Mouse (Mus musculus) megakaryocyte-erythroid progenitor cell, adult 5-6 weeks (primary cell): Measurements from ENCODE around the gene Gm49673. TPM values are rescaled to one million over a fixed set of nuclear protein-coding genes. Genes with fewer than 3 reads are reported as not detected.
"Not testable (repeated sequence)": the region's sequence is repeated elsewhere in the genome, so short reads cannot be mapped to it uniquely, and the experiment has no call there.

Source experiments
- ATAC-seq: replicated peaks from 2 replicates; pipeline ENCODE4 v1.8.0; 2016; ENCODE audit warnings: mild to moderate bottlenecking, inconsistent platforms; ENCODE audit not compliant: severe bottlenecking, poor library complexity, low FRiP score, low TSS enrichment
- total RNA-seq, 2 experiments: library from RNA; stranded (forward) in 1 of 2; stranded (reverse) in 1 of 2; fragments of 200-1000, 215-1000 nt in 1 of 2; fragments of >200 nt in 1 of 2; fragmentation: Nextera tagmentation in 1 of 2; gene quantifications; 2 replicates each; pipeline ENCODE4 v1.2.3; 2014 to 2017

Gene Gm49673
- total RNA-seq (2014; fragmentation: Nextera tagmentation) (not detected in 2 replicates), total RNA-seq (2017) (not detected in 2 replicates)

DNA sequence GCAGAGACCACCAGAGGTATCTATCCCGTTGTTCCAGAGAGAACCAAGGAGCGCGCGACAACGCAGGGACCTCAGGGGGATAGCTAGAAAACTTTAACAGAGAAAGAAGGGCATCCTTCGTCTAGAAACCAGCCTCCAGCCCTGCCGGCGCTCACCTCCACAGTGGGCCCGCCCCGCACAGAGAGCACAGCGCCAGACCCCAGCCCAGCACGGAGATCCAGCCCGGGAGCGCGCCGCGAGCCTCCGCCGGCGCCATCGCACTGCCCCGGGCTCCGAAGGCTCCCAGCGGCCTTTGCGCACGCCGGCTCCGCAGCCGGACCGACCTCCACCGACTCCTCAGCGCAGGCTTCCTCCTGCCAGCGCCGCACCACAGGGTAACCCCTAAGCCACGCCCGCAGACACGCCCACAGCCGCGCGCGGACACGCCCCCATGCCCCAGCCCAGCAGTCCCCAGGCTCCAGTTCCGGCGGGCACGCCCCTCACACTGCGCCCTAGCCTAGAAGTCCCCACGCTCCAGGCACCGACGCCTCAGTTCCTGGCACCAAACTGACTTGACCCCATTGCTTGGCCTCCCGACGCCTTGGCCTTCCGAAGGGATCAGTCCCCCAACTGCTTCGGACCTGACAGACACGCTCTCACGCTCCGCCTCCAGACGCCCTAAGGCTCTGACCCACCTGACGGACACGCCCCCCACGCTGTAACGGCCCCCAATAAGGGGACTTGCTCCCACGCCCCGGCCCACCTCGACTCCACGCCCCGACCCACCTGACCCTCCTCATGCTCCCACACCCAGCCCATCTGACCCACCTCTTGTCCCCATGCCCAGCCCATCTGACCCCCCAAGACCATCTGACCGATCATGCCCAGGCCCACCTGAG lies at the start of gene Gm49673, which contains the start of gene Rnaset2a:
Gene Gm49673, minus strand, starts transcription at position 350 of the 878 bp plus-strand sequence.
Gene Rnaset2a, minus strand, starts transcription at position 659 of the 878 bp plus-strand sequence.
- ATAC-seq = peak; percentile 95

DNA sequence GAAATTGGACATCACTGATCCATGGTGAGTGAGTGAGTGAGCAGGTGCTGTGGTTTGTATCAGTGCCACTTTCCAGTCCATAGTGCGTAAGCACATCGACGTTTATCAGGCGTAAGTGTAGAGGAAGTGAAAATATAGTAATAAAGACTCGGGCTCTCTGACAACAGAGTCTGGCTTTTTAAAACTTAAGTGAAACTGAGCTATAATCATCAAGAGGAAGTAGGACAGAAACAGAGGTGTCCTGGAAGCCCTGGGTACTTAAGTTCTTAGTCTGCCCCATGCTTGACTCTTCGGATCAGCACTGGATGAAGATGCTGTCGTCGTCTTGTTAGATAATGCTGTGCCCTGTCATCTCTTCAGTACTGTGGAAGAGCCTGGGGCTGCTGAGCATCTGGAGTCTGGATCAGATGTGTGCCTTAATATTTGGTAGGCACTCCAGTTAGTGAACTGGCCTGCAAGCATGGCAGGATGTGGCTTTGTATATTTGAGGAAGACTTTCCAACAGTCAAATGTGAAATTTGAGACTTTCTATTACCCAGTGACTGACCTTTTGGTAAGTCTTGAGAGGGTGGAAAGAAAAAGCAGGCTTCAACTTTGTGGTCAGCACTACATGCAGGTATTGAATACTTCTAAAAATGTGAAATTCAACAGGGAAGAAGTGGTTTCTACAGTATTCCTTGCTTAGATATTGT lies 48.2 kb upstream of the Gm49673 start:
- no peak for ATAC-seq

- no peak for ATAC-seq
These were observed 46.1 kb upstream of the Gm49673 start for GRCm38 (mm10) chr17:8193678-8194077.

DNA sequence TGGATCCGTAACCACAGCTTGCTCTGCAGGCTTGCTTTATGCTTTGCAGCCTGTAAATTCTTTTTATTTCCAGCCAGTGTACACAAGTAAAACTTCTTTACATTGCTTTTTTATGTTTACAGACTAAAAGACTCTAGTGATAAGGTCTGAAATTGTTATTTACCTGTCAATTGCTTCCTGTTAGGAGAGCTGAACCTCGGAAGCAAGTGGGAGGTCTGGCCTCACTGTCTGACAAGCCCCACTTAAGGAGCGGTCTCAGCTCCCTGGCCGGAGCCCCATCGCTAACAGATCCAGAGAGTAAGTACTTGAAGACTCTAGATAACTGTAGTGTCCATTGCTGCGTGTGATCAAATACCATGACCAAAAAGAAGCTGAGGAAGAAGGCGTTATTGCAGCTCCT lies 36.6 kb upstream of the Gm49673 start:
- no peak for ATAC-seq

GRCm38 (mm10) chr17:8183815-8184214 lies 36.2 kb upstream of the Gm49673 start:
- no peak for ATAC-seq

GRCm38 (mm10) chr17:8177090-8177489 lies 29.5 kb upstream of the Gm49673 start:
- no peak for ATAC-seq

- no peak for ATAC-seq
These were observed 23.5 kb upstream of the Gm49673 start for GRCm38 (mm10) chr17:8171081-8171480.

DNA sequence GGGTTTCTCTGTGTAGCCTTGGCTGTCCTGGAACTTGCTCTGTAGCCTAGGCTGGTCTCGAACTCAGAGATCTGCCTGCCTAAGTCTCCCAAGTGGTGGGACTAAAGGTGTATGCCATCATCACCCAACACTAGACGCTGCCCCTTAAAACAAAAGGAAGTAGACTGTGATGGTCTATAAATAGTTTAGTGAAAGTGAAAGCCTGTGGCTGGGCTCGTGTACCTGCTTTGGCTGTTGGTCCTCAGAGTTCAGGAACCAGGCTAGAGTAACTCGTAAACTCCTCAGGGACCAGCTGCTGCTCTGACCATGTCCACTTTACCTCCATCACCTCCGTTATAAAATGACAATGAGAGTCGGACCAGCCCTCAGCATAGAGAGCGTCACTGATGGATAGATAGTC lies 22.7 kb upstream of the Gm49673 start:
- no peak for ATAC-seq

GRCm38 (mm10) chr17:8167436-8167835 lies 19.8 kb upstream of the Gm49673 start:
- ATAC-seq = not testable (repeated sequence)

DNA sequence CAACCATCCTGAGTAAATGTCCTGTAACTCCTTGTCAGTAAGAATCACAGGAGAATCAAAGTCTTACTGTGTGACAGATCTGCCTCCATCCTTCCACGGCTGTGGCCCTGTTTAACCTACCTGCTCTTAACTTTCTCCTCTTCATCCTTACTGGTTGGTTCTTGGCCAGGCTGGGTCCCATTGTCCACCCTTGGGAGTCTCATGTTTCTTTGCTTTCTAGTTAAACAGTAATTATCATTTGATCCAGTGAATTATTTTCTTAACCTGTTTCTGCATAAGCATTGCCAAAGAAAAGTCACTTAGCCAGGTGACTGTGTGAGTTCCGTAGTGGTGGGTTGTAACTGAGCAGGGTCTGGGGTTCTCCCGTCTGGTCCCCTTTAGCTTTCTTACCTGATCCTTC lies 18.9 kb upstream of the Gm49673 start:
- not testable (repeated sequence) for ATAC-seq

- ATAC-seq = not testable (repeated sequence)
These were observed 18.4 kb upstream of the Gm49673 start for GRCm38 (mm10) chr17:8165977-8166376.

- ATAC-seq = not testable (repeated sequence)
These were observed 18.0 kb upstream of the Gm49673 start for GRCm38 (mm10) chr17:8165608-8165945.

GRCm38 (mm10) chr17:8164701-8165607 lies 17.4 kb upstream of the Gm49673 start, which contains the start of gene Fgfr1op:
Gene Fgfr1op, plus strand, starts transcription at chr17:8165501.
- peak; percentile 85 for ATAC-seq

- ATAC-seq = not testable (repeated sequence)
These were observed 13.4 kb upstream of the Gm49673 start for GRCm38 (mm10) chr17:8160969-8161368.

- ATAC-seq = not testable (repeated sequence)
These were observed 11.0 kb upstream of the Gm49673 start for GRCm38 (mm10) chr17:8158627-8159026.

- not testable (repeated sequence) for ATAC-seq
These were observed 8.4 kb upstream of the Gm49673 start for GRCm38 (mm10) chr17:8155982-8156381.

- ATAC-seq = not testable (repeated sequence)
These were observed 7.4 kb upstream of the Gm49673 start for GRCm38 (mm10) chr17:8155010-8155409.

DNA sequence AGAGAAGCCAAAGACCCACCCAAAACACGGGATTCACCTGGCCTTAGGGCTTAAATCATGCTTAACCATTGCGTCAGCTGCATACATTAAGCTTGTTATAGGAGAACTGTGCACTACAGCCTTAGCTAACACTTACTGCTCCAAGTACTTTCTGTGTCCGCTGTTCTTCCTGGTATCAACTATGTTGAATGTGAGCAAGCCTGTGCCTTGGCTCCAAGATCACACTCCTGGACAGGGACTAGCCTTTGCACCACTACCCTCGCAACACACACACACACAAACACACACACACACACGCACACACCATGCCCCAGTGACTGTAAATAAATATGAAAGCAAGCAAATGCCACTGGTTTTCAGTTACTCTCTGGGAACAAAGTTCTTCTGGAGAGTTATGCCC lies 657 bp downstream of the Gm49673 start:
- peak; percentile 12; the same call in 1 of the 2 replicates for ATAC-seq
